Mouse (Mus musculus): ENCODE results near the gene Rad51c.
A peak's percentile ranks its signal among the peaks of the same experiment; 100 is the strongest.
"Not testable (repeated sequence)": the region's sequence is repeated elsewhere in the genome, so short reads cannot be mapped to it uniquely, and the experiment has no call there.

The Rad51c gene

GRCm38 (mm10) chr11:87431813-87432212 is 27.1 kb upstream of the Rad51c start:
- DNase-seq: not testable (repeated sequence)

GRCm38 (mm10) chr11:87430374-87430773 is 25.6 kb upstream of the Rad51c start:
- no peak for DNase-seq

- no peak for DNase-seq
These were observed 24.6 kb upstream of the Rad51c start for GRCm38 (mm10) chr11:87429363-87429762.

- no peak for DNase-seq
These were observed 23.4 kb upstream of the Rad51c start for GRCm38 (mm10) chr11:87428051-87428673.

- no peak for DNase-seq
These were observed 22.7 kb upstream of the Rad51c start for GRCm38 (mm10) chr11:87427273-87428050.

- peak; percentile 77 for DNase-seq
These were observed 21.9 kb upstream of the Rad51c start for GRCm38 (mm10) chr11:87426450-87427250.

- no peak for DNase-seq
These were observed 21.3 kb upstream of the Rad51c start for GRCm38 (mm10) chr11:87426121-87426449.

- DNase-seq: no peak
These were observed 19.0 kb upstream of the Rad51c start for GRCm38 (mm10) chr11:87423551-87424325.

GRCm38 (mm10) chr11:87422511-87423340 is 18.0 kb upstream of the Rad51c start:
- DNase-seq: peak; percentile 80

GRCm38 (mm10) chr11:87421760-87422201 is 17.0 kb upstream of the Rad51c start:
- DNase-seq: no peak

GRCm38 (mm10) chr11:87420861-87421260 is 16.1 kb upstream of the Rad51c start:
- DNase-seq: no peak

- no peak for DNase-seq
These were observed 11.4 kb upstream of the Rad51c start for GRCm38 (mm10) chr11:87416120-87416519.

- not testable (repeated sequence) for DNase-seq
These were observed 8.7 kb upstream of the Rad51c start for GRCm38 (mm10) chr11:87413412-87413811.

- DNase-seq: peak; percentile 96
These were observed 472 bp downstream of the Rad51c start for GRCm38 (mm10) chr11:87404111-87404853.

GRCm38 (mm10) chr11:87398402-87398801 is 6.4 kb downstream of the Rad51c start:
- DNase-seq: no peak

GRCm38 (mm10) chr11:87393855-87394254 is 10.9 kb downstream of the Rad51c start:
- DNase-seq: peak; percentile 40

GRCm38 (mm10) chr11:87385676-87386075 is 19.1 kb downstream of the Rad51c start:
- no peak for DNase-seq

- no peak for DNase-seq
These were observed 20.2 kb downstream of the Rad51c start for GRCm38 (mm10) chr11:87384551-87384950.

GRCm38 (mm10) chr11:87367865-87368580 is 36.7 kb downstream of the Rad51c start:
- no peak for DNase-seq

- DNase-seq: no peak
These were observed 37.7 kb downstream of the Rad51c start for GRCm38 (mm10) chr11:87367061-87367460.

Measured in right cerebral cortex, postnatal 4 days (tissue).